Mouse (Mus musculus) left cerebral cortex, postnatal 10 days (tissue): ENCODE results near the gene Mboat1. TPM values are rescaled to one million over a fixed set of nuclear protein-coding genes. Genes with fewer than 3 reads are reported as not detected.
A peak's percentile ranks its signal among the peaks of the same experiment; 100 is the strongest.

Experiments
- DNase-seq, 2 experiments: peaks; one replicate each; pipeline ENCODE4 v3.0.0; 2021 to 2022; ENCODE audit warnings: low spot score in 2 of 2, mixed read lengths in 1 of 2; ENCODE audit errors: extremely low spot score in 1 of 2
- intact Hi-C: fragments of 180-260 bp; cut with DNase I; formaldehyde crosslinking; loops from one replicate; pipeline ENCODE4 v1.15.1; 2025
- total RNA-seq, 2 experiments: library from RNA; stranded (reverse); gene quantifications; 2 replicates each; pipeline ENCODE4 v1.2.3; 2021

The Mboat1 gene
- total RNA-seq, result 1 to 10 TPM; 1.1 to 1.9 TPM

DNA sequence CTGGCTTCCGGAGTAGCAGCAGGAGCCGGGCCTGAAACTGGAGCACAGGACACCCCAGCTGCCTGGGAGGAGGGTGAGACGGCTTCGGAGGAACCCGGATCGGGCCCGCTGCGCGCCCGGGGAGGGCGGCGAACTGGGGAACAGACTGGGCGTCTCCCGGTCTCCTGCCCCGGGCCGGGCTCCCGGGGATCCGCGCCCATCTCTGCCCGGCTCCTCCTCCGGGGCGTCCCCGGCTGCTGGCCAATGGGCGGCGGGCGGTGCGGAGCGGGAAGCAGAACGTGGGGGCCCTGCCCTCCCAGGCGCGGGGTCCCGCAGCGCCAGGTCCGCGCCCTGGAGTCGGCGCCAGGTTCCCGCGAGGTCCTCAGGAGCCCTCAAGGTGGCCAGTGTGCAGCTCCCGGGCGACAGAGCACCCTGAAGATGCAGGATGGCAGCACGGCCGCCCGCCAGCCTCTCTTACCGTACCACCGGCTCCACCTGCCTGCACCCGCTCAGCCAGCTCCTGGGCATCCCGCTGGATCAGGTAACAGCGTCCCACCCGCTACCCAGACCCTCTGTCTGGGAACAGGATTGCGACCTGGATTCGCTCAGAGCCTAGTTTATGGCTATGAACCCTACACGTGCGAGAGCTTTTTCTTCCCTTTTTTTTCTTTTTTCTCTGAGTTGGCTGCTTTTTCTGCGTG is at the start of gene Mboat1:
Gene Mboat1 (plus strand): TSS at position 247 of the 680 bp plus-strand sequence.
- intact Hi-C loops, result no loop called here
- peak; percentile 7 to 86 for DNase-seq

DNA sequence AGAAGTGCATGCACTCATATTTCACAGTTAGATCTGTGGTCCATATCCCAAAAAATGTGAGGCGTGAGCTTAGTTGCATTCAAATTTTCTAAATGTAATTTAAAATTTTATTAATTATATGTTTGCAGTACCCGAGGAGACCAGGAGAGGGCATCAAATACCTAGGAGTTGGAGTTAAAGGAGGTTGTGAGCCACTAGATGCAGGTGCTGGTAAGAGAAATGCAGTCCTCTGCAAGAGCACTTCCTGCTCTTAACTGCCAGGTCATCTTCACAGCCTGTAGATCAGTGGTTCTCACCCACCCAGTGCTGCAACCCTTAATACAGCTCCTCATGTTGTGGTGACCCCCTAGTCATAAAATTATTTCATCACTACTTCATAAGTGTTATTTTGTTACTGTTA is 43.2 kb upstream of the Mboat1 start:
- intact Hi-C loops, result loop anchor here (2.0 kb wide), 1 partner anchor 168 kb away; no protein-coding TSS in a partner anchor
- DNase-seq, result no peak

DNA sequence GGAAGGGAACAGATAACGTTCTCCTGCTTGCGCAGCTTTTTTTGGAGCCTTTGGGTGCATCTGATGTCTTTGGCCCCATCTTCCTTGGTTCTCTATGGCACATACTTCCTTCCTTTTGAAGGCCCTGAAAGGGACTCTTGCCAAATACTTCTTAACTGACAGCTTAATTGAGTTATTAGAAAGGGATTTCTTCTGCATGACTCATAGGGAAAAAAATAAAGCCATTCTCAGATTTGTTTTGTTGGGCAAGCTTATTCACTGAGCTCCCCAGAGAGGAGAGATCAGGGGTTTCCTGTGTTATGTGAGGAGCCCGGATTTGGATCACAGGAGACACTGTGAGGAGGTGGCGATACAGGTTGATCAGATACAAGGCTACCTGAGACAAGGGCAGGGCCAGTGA is 40.4 kb upstream of the Mboat1 start:
- intact Hi-C loops, result no loop called here
- no peak for DNase-seq

DNA sequence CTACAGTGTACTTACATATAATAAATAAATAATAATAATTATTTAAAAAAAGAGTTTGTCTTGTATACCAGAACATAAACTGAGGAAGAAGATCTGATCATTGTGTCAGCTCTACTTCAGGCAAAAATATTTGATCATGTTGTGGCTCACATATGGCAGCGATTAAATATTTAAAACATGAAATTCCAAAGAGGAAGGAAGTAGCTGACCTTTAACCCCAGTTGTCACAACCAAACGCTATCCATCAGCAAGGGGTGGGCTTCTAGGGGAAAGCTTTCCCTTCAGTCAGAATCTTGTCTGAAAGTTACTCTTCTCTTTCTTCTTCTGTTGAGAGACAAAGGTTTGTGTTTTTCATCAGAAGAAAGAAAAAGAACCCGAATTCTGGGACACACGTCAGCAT is 39.8 kb upstream of the Mboat1 start:
- DNase-seq, result no peak
- intact Hi-C loops, result no loop called here

DNA sequence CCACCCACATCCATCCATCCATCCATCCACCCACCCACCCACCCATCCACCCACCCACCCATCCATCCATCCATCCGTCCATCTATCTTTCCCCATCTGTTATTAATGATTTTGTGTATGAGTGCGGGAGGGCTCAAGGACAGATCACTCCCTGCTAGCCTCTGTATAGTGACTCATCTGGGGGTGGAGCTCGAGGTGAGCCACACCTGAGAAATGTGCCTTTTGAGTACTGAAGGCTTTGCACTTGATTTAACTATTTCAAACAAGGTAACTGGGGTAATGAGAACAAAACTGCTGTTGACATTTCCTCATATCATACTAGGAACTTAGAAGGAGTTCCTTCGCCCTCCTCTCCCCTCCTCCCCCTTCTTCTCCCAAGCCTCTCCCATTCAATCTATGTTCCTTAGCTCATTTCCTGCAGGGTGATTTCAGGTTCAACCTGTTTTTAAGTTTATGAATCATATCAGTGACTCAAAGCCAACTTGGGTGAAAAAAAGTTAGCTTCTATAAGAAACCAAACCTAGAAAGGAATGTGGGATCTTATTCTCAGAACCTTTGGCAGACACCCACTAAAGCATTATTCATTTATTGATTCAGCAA is 27.2 kb upstream of the Mboat1 start:
- no peak for DNase-seq
- intact Hi-C loops, result no loop called here

- no peak for DNase-seq
- intact Hi-C loops, result no loop called here
These were observed 20.5 kb upstream of the Mboat1 start for GRCm38 (mm10) chr13:30115792-30116191.

- no peak for DNase-seq
- intact Hi-C loops, result no loop called here
These were observed 787 bp downstream of the Mboat1 start for GRCm38 (mm10) chr13:30136923-30137629.

DNA sequence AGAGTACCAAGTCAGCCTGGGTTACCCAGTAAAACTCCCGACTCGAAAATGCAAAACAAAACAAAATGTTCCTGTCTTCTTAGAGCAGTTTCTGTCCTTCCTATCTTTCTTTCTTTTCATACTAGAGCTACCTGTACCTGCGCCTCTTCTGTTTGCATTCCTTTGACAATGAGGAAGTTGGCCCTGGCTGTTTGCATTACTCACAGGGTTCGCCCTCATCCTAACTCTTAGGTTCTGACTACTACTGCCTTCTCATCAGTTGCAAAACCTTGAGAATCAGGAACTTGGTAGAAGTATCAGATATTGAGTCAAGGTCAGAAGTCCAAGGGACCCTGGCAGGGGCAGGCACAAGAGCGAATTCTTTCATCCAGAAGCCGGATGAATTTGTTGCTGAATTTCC is 1.7 kb downstream of the Mboat1 start:
- intact Hi-C loops, result no loop called here
- no peak for DNase-seq

GRCm38 (mm10) chr13:30140149-30140548 is 3.9 kb downstream of the Mboat1 start:
- no peak for DNase-seq
- intact Hi-C loops, result no loop called here

DNA sequence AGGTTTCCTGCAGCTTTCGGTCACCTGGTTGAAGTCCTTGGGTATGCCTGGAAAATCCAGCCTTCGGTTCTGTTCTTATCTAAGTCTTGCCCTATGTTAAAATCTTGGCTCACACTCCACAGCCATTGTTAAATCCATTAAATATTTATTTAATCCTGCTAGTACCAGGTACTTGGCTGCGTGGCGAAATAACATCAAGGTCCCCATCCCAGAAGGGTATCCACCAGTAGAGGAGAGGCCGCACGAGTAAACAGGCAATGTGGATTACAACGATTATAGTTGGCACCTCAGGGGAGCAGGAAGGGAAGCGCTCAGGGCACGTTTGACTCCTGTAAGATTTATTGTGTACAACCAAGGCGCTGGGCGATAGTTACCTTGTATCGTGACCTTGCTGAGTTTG is 4.4 kb downstream of the Mboat1 start:
- DNase-seq, result no peak
- intact Hi-C loops, result no loop called here

GRCm38 (mm10) chr13:30141996-30142395 is 5.7 kb downstream of the Mboat1 start:
- intact Hi-C loops, result no loop called here

GRCm38 (mm10) chr13:30146468-30146867 is 10.2 kb downstream of the Mboat1 start:
- DNase-seq, result no peak
- intact Hi-C loops, result no loop called here

More at GRCm38 (mm10) chr13:30141996-30142395, 5.7 kb downstream of the Mboat1 start:
- DNase-seq, result no peak

GRCm38 (mm10) chr13:30154264-30154663 is 18.0 kb downstream of the Mboat1 start:
- intact Hi-C loops, result no loop called here
- no peak for DNase-seq

DNA sequence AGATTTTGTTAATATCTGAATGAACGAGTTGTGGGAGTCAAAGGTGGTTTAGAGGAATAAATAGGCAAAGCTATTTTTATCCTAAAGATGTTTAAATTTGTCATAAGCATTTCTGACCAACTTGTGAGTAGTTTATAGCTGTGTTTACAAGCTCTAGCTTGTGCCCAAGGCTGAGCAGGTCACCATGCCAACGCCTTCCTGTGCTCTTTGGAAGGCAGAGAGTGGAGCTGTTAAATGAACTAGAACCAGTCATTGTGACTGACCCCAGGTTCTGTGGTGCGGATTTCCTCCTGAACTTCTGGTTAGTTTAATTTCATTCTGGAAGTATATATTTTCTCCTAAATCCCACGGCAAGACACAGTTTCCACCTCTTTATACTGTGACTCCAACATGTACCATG is 23.3 kb downstream of the Mboat1 start:
- no peak for DNase-seq
- intact Hi-C loops, result no loop called here

- DNase-seq, result no peak
- intact Hi-C loops, result no loop called here
These were observed 27.2 kb downstream of the Mboat1 start for GRCm38 (mm10) chr13:30163521-30163920.

DNA sequence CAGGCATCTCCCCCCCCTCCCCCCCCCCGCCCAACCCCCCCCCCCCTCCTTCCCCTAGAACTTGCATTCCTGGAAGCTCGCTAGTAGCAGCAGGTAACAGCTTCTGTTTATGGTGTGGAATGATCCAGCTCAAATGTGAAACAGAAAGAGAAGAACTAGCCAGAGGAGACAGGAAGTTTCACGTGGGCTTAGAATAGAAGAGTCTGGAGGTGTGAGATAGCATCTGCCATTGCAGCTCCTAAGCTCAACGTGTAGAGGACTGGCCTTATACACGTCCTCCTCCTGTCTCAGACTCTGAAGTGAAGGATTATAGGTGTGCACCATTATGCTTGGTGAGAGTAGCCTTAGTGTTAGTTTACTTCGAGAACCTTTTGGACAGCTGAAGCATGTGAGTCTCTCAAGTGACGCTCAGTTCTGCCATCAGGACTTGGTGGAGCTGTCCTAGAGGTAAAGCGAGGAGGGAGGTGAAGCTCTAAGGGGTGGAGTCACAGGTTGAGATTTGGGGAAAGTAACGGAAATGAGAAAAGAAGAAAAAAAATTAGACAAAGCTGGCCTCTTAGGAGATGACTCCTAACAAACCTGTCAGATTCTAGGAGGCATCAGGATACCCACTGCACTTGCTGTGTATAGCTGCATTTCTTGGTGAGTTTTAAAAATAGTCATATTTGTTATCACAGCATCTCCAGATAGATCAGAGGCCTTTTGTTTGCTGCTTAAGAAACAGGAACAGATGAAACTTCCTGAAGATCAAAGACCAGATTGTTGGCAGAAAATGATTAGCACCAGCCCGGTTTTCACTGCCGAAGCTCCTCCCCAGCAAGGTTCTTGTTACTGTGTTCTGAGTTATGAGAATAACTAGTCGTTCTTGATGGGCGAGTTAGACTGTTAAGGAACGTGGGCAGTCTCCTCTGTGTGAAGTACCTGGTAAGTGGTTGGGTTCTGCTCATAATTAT is 30.1 kb downstream of the Mboat1 start:
- DNase-seq, result no peak
- intact Hi-C loops, result no loop called here

DNA sequence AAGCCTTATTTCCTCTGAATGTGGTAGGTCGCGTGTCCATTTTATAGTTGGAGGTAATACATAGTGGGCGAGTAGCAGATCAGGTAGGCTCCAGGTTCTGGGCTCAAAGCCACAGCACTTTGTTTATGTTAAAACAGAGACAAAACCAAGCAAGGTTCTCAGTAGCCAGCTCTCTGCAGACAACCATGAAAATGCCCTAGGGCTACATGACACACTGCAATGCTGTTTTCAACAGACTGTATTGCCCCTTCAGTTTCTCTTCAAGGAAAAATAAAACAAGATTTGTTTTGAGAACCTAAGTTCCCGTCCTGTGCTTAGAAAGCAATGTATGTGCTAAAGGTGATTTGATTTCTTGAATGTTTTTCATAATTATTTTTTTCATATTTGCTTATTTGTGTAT is 31.2 kb downstream of the Mboat1 start:
- intact Hi-C loops, result no loop called here
- DNase-seq, result no peak

GRCm38 (mm10) chr13:30168803-30169202 is 32.5 kb downstream of the Mboat1 start:
- intact Hi-C loops, result no loop called here
- DNase-seq, result no peak

GRCm38 (mm10) chr13:30170061-30170460 is 33.8 kb downstream of the Mboat1 start:
- intact Hi-C loops, result no loop called here
- no peak for DNase-seq
